Mouse (Mus musculus): ENCODE data around the gene Bcl9l. TPM values are rescaled to one million over a fixed set of nuclear protein-coding genes. Genes with fewer than 3 reads are reported as not detected.

The Bcl9l gene
- polyA plus RNA-seq, 1 experiment from 2014 or later: 8.7 TPM

- no peaks in the 10 kb centered on the region for H3K9me3 ChIP-seq (ENCODE audit: control insufficient read depth, low read length)
- WGBS: 83% methylated on average over 8 of the region's 8 CpGs
- H3K27ac ChIP-seq (ENCODE audit: low read depth, low read length): no peak overlapping the region
- no peak overlapping the region for H3K9ac ChIP-seq (ENCODE audit: low read length)
- H3K36me3 ChIP-seq (ENCODE audit: control insufficient read depth, insufficient read depth, low read length): no peaks in the 10 kb centered on the region
- H3K4me1 ChIP-seq (replicated peaks; ENCODE audit: control insufficient read depth, insufficient read depth, low read length): no peaks in the 10 kb centered on the region
- H3K27me3 ChIP-seq (ENCODE audit: control insufficient read depth, insufficient read depth, low read length): no peaks in the 10 kb centered on the region
- no peak overlapping the region for H3K4me2 ChIP-seq (ENCODE audit: low read depth, low read length, severe bottlenecking)
- DNase-seq (ENCODE audit: low spot score) (no peak), ATAC-seq (replicated peaks; ENCODE audit: low FRiP score) (no peak)
- H3K4me3 ChIP-seq (ENCODE audit: low read depth, low read length): no peak overlapping the region
Observed at GRCm38 (mm10) chr9:44552161-44552560, 69.5 kb downstream of the Bcl9l start.

Other genes starting within 250 kb of the Bcl9l start
- 25.9 and 26.2 TPM in 2 replicates for gene Cbl, start 248.8 kb upstream of the Bcl9l start, polyA plus RNA-seq (2014; fragmentation: Nextera tagmentation; extraction: Ambion mirVana)
- gene Ccdc153, start 242.1 kb upstream of the Bcl9l start, polyA plus RNA-seq (2014; fragmentation: Nextera tagmentation; extraction: Ambion mirVana): not detected in 2 replicates
- gene Pdzd3, start 231.4 kb upstream of the Bcl9l start, polyA plus RNA-seq (2014; fragmentation: Nextera tagmentation; extraction: Ambion mirVana): 0.16 TPM in 2 replicates
- 3.2 and 3.6 TPM in 2 replicates for gene Nlrx1, start 214.2 kb upstream of the Bcl9l start, polyA plus RNA-seq (2014; fragmentation: Nextera tagmentation; extraction: Ambion mirVana)
- 6.7 and 9.6 TPM in 2 replicates for gene Abcg4, start 194.2 kb upstream of the Bcl9l start, polyA plus RNA-seq (2014; fragmentation: Nextera tagmentation; extraction: Ambion mirVana)
- 25.8 and 27.4 TPM in 2 replicates for gene Hinfp, start 177.2 kb upstream of the Bcl9l start, polyA plus RNA-seq (2014; fragmentation: Nextera tagmentation; extraction: Ambion mirVana)
- gene C2cd2l, start 162.5 kb upstream of the Bcl9l start, polyA plus RNA-seq (2014; fragmentation: Nextera tagmentation; extraction: Ambion mirVana): 12.2 and 13.7 TPM in 2 replicates
- 47.7 and 49.1 TPM in 2 replicates for gene Dpagt1, start 156.8 kb upstream of the Bcl9l start, polyA plus RNA-seq (2014; fragmentation: Nextera tagmentation; extraction: Ambion mirVana)
- 463 and 498 TPM in 2 replicates for gene H2afx, start 148.1 kb upstream of the Bcl9l start, polyA plus RNA-seq (2014; fragmentation: Nextera tagmentation; extraction: Ambion mirVana)
- 155 and 166 TPM in 2 replicates for gene Hmbs, start 138.6 kb upstream of the Bcl9l start, polyA plus RNA-seq (2014; fragmentation: Nextera tagmentation; extraction: Ambion mirVana)
- gene Vps11, start 121.2 kb upstream of the Bcl9l start, polyA plus RNA-seq (2014; fragmentation: Nextera tagmentation; extraction: Ambion mirVana): 32.2 and 35.7 TPM in 2 replicates
- 32.5 and 35.2 TPM in 2 replicates for gene Hyou1, start 103.3 kb upstream of the Bcl9l start, polyA plus RNA-seq (2014; fragmentation: Nextera tagmentation; extraction: Ambion mirVana)
- gene Slc37a4, start 86.0 kb upstream of the Bcl9l start, polyA plus RNA-seq (2014; fragmentation: Nextera tagmentation; extraction: Ambion mirVana): 24.8 and 24.9 TPM in 2 replicates
- 1,614 and 1,699 TPM in 2 replicates for gene Rps25, start 75.7 kb upstream of the Bcl9l start, polyA plus RNA-seq (2014; fragmentation: Nextera tagmentation; extraction: Ambion mirVana)
- gene Trappc4, start 75.2 kb upstream of the Bcl9l start, polyA plus RNA-seq (2014; fragmentation: Nextera tagmentation; extraction: Ambion mirVana): 186 and 188 TPM in 2 replicates
- 25.5 and 26.8 TPM in 2 replicates for gene Ccdc84, start 64.3 kb upstream of the Bcl9l start, polyA plus RNA-seq (2014; fragmentation: Nextera tagmentation; extraction: Ambion mirVana)
- gene Foxr1, start 41.7 kb upstream of the Bcl9l start, polyA plus RNA-seq (2014; fragmentation: Nextera tagmentation; extraction: Ambion mirVana): not detected in 2 replicates
- not detected in 2 replicates for gene Upk2, start 27.8 kb upstream of the Bcl9l start, polyA plus RNA-seq (2014; fragmentation: Nextera tagmentation; extraction: Ambion mirVana)
- 0.09 TPM in 1 of 2 replicates, not detected in the other for gene Cxcr5, start 79.1 kb downstream of the Bcl9l start, polyA plus RNA-seq (2014; fragmentation: Nextera tagmentation; extraction: Ambion mirVana)
- gene Ddx6, start 122.1 kb downstream of the Bcl9l start, polyA plus RNA-seq (2014; fragmentation: Nextera tagmentation; extraction: Ambion mirVana): 16.2 and 17.2 TPM in 2 replicates
- gene Treh, start 190.4 kb downstream of the Bcl9l start, polyA plus RNA-seq (2014; fragmentation: Nextera tagmentation; extraction: Ambion mirVana): not detected in 2 replicates

Measured in forebrain, embryonic 11.5 days (tissue).